Mouse (Mus musculus) liver, adult 10 weeks (tissue): ENCODE results near the gene Map3k3. TPM values are rescaled to one million over a fixed set of nuclear protein-coding genes. Genes with fewer than 3 reads are reported as not detected.

Experiments
- polyA plus RNA-seq: library from polyadenylated mRNA; stranded (reverse); fragments of 350-450 nt; fragmentation: Illumina TruSeq; extraction: RNeasy Lipid Tissue Mini Kit (QIAGEN cat#74804); gene quantifications from one replicate; pipeline ENCODE4 v1.2.3, GENCODE M21; 2014; ENCODE audit warnings: low read depth, low replicate concordance

The Map3k3 gene
- 3.6 TPM for polyA plus RNA-seq

GRCm38 (mm10) chr11:106083708-106084701, at the start of gene Map3k3:
Gene Map3k3, plus strand, starts transcription at chr11:106084613.

GRCm38 (mm10) chr11:106036548-106037417, 47.6 kb upstream of the Map3k3 start, which contains the start of gene Dcaf7:
Gene Dcaf7, plus strand, starts transcription at chr11:106036872.

GRCm38 (mm10) chr11:106065923-106066571, 18.4 kb upstream of the Map3k3 start, which contains the start of gene Taco1:
Gene Taco1, plus strand, starts transcription at chr11:106066061.

GRCm38 (mm10) chr11:106160841-106161721, 76.7 kb downstream of the Map3k3 start, which contains the start of the genes Gm10840 and Limd2:
Gene Gm10840, plus strand, starts transcription at chr11:106160850.
Gene Limd2, minus strand, starts transcription at chr11:106160860.

GRCm38 (mm10) chr11:106202123-106202465, 117.7 kb downstream of the Map3k3 start, which contains the start of gene Strada:
Gene Strada, minus strand, starts transcription at chr11:106202168.

Other genes starting within 250 kb of the Map3k3 start
- gene Cyb561, start 131.3 kb upstream of the Map3k3 start, polyA plus RNA-seq: 1.9 TPM
- 0.45 TPM for gene Ace, start 116.7 kb upstream of the Map3k3 start, polyA plus RNA-seq
- gene Ace3, start 89.9 kb upstream of the Map3k3 start, polyA plus RNA-seq: not detected
- gene Kcnh6, start 76.5 kb upstream of the Map3k3 start, polyA plus RNA-seq: not detected
- 13.7 TPM for gene Dcaf7, start 47.7 kb upstream of the Map3k3 start, polyA plus RNA-seq
- 12.6 TPM for gene Taco1, start 18.6 kb upstream of the Map3k3 start, polyA plus RNA-seq
- gene Gm10840, start 76.2 kb downstream of the Map3k3 start, polyA plus RNA-seq: not detected
- 6.1 TPM for gene Limd2, start 76.2 kb downstream of the Map3k3 start, polyA plus RNA-seq
- 1.8 TPM for gene Strada, start 117.6 kb downstream of the Map3k3 start, polyA plus RNA-seq
- 98.6 TPM for gene Ccdc47, start 131.7 kb downstream of the Map3k3 start, polyA plus RNA-seq
- gene Ddx42, start 132.3 kb downstream of the Map3k3 start, polyA plus RNA-seq: 20.6 TPM
- gene Ftsj3, start 171.5 kb downstream of the Map3k3 start, polyA plus RNA-seq: 13.2 TPM
- gene Psmc5, start 171.5 kb downstream of the Map3k3 start, polyA plus RNA-seq: 35.5 TPM
- 11.7 TPM for gene Smarcd2, start 188.4 kb downstream of the Map3k3 start, polyA plus RNA-seq
- not detected for gene Tcam1, start 192.1 kb downstream of the Map3k3 start, polyA plus RNA-seq
- not detected for gene Gh, start 217.3 kb downstream of the Map3k3 start, polyA plus RNA-seq
- 0.45 TPM for gene Cd79b, start 230.1 kb downstream of the Map3k3 start, polyA plus RNA-seq